Mouse (Mus musculus) embryonic facial prominence, embryonic 14.5 days (tissue): ENCODE measurements at regions not wholly inside any gene's neighbourhood (a gene's known extent, or its start where the extent isn't known, plus 50 kb on each side); places are given as distances from the start of the nearest gene placed in this dataset.

Experiments
- ATAC-seq: fragments of 200-750 bp; cut with Nextera tagmentation; 2 replicates; pipeline ENCODE4 v1.8.0; 2017; ENCODE audit warnings: low read depth, moderate number of reproducible peaks, moderate TSS enrichment
- DNase-seq: peaks from one replicate; pipeline ENCODE4 v3.0.0-alpha.2; 2015; ENCODE audit warnings: low spot score
- H3K27ac ChIP-seq: fragments of 300-500 bp; sonication (generic); replicated peaks from 2 replicates; pipeline ENCODE4 v1.5.1; 2014; ENCODE audit warnings: low read depth, mild to moderate bottlenecking, low read length, moderate library complexity
- H3K27me3 ChIP-seq: fragments of 300-500 bp; sonication (generic); replicated peaks from 2 replicates; pipeline ENCODE4 v1.6.1; 2014; ENCODE audit warnings: low read length; ENCODE audit not compliant: control insufficient read depth, insufficient read depth
- H3K36me3 ChIP-seq: fragments of 300-500 bp; sonication (generic); 2 replicates; pipeline ENCODE4 v1.6.1; 2014; ENCODE audit warnings: low read length, mixed read lengths; ENCODE audit not compliant: control insufficient read depth, insufficient read depth
- H3K4me1 ChIP-seq: fragments of 300-500 bp; sonication (generic); 2 replicates; pipeline ENCODE4 v1.6.1; 2014; ENCODE audit warnings: antibody characterized with exemption, low read length; ENCODE audit not compliant: control insufficient read depth, insufficient read depth
- H3K4me2 ChIP-seq: fragments of 300-500 bp; sonication (generic); 2 replicates; pipeline ENCODE4 v1.6.1; 2014; ENCODE audit warnings: low read depth, mild to moderate bottlenecking, low read length, moderate library complexity, mixed read lengths
- H3K4me3 ChIP-seq: fragments of 300-500 bp; sonication (generic); 2 replicates; pipeline ENCODE4 v1.5.1; 2014; ENCODE audit warnings: low read depth, mild to moderate bottlenecking, low read length
- H3K9ac ChIP-seq: fragments of 300-500 bp; sonication (generic); 2 replicates; pipeline ENCODE4 v1.6.1; 2014; ENCODE audit warnings: low read depth, mild to moderate bottlenecking, low read length, moderate library complexity, mixed read lengths
- H3K9me3 ChIP-seq: fragments of 300-500 bp; sonication (generic); 2 replicates; pipeline ENCODE4 v1.6.1; 2016; ENCODE audit warnings: low read length; ENCODE audit not compliant: control insufficient read depth
- WGBS: fragments of 180-500 bp; shearing (Covaris S2); extraction: QIAGEN DNeasy Blood & Tissue Kit; methylation state at CpG from one replicate; pipeline ENCODE4 v1.1.7; 2014; 5-methylcytosine and 5-hydroxymethylcytosine counted together

- H3K4me1 ChIP-seq, result no peaks in the 10 kb centered on the region
- no peak overlapping the region for H3K9ac ChIP-seq
- no peak overlapping the region for H3K4me2 ChIP-seq
- no peaks in the 10 kb centered on the region for H3K9me3 ChIP-seq
- no peaks in the 10 kb centered on the region for H3K27me3 ChIP-seq
- no peak overlapping the region for H3K4me3 ChIP-seq
- DNase-seq, result peak; percentile 10
- WGBS, result 70% methylated on average over 3 of the region's 3 CpGs
- H3K36me3 ChIP-seq, result no peaks in the 10 kb centered on the region
- H3K27ac ChIP-seq, result no peak overlapping the region
- ATAC-seq, result no peak
Measured at GRCm38 (mm10) chr3:78291894-78292293, 994.4 kb downstream of the Rapgef2 start.

- no peak overlapping the region for H3K27ac ChIP-seq
- no peak overlapping the region for H3K4me2 ChIP-seq
- no peaks in the 10 kb centered on the region for H3K27me3 ChIP-seq
- H3K9ac ChIP-seq, result no peak overlapping the region
- WGBS, result 82% methylated on average over 3 of the region's 3 CpGs
- no peaks in the 10 kb centered on the region for H3K9me3 ChIP-seq
- no peaks in the 10 kb centered on the region for H3K36me3 ChIP-seq
- no peaks in the 10 kb centered on the region for H3K4me1 ChIP-seq
- H3K4me3 ChIP-seq, result no peak overlapping the region
- ATAC-seq (no peak), DNase-seq (no peak)
Measured at GRCm38 (mm10) chr3:78284071-78284470, 1002.2 kb downstream of the Rapgef2 start.

GRCm38 (mm10) chr3:78236920-78237319 lies 1049.4 kb downstream of the Rapgef2 start:
- Histone ChIP-seq H3K9ac (no peak overlapping the region), H3K4me2 (no peak overlapping the region), H3K27me3 (no peaks in the 10 kb centered on the region), H3K4me3 (no peak overlapping the region), H3K36me3 (no peaks in the 10 kb centered on the region), H3K4me1 (no peaks in the 10 kb centered on the region), H3K9me3 (no peaks in the 10 kb centered on the region), H3K27ac (no peak overlapping the region)
- 72% methylated on average over 7 of the region's 7 CpGs for WGBS
- DNase-seq (peak; percentile 1), ATAC-seq (no peak)

- DNase-seq (no peak), ATAC-seq (no peak)
- WGBS, result 79% methylated on average over 3 of the region's 3 CpGs
Measured at GRCm38 (mm10) chr3:78209729-78210128, 1076.6 kb downstream of the Rapgef2 start.

GRCm38 (mm10) chr3:78162601-78163000 lies 1123.7 kb downstream of the Rapgef2 start:
- no peaks in the 10 kb centered on the region for H3K4me1 ChIP-seq
- WGBS, result 83% methylated on average over 4 of the region's 4 CpGs
- no peak overlapping the region for H3K4me2 ChIP-seq
- H3K9me3 ChIP-seq, result no peaks in the 10 kb centered on the region
- no peak for ATAC-seq
- no peaks in the 10 kb centered on the region for H3K27me3 ChIP-seq
- H3K27ac ChIP-seq, result no peak overlapping the region
- no peak overlapping the region for H3K4me3 ChIP-seq
- no peak for DNase-seq
- no peak overlapping the region for H3K9ac ChIP-seq
- H3K36me3 ChIP-seq, result no peaks in the 10 kb centered on the region

More at GRCm38 (mm10) chr3:78209729-78210128, 1076.6 kb downstream of the Rapgef2 start:
- H3K4me3 ChIP-seq, result no peak overlapping the region
- no peaks in the 10 kb centered on the region for H3K36me3 ChIP-seq
- no peak overlapping the region for H3K27ac ChIP-seq
- H3K27me3 ChIP-seq, result no peaks in the 10 kb centered on the region
- H3K4me2 ChIP-seq, result no peak overlapping the region
- H3K9me3 ChIP-seq, result no peaks in the 10 kb centered on the region
- H3K9ac ChIP-seq, result no peak overlapping the region
- no peaks in the 10 kb centered on the region for H3K4me1 ChIP-seq

GRCm38 (mm10) chr3:78158450-78158849 lies 1127.9 kb downstream of the Rapgef2 start:
- Histone ChIP-seq H3K27me3 (no peaks in the 10 kb centered on the region), H3K4me3 (no peak overlapping the region), H3K9ac (no peak overlapping the region), H3K4me2 (no peak overlapping the region), H3K9me3 (no peaks in the 10 kb centered on the region), H3K36me3 (no peaks in the 10 kb centered on the region), H3K4me1 (no peaks in the 10 kb centered on the region), H3K27ac (no peak overlapping the region)
- WGBS, result 90% methylated on average over 4 of the region's 4 CpGs
- no peak for ATAC-seq
- DNase-seq, result no peak
